ENCODE assay signal across 17 mouse cellular contexts in genomic region chr1:141450960-141451359, GRCm38 (mm10).
"Had no signal": no experiment of that assay in that cellular context is flagged by ENCODE, and none has a peak within 500 bp of the region (broad histone marks: within the 10 kb centered on the region; RNA-seq: fewer than 3 reads in every experiment).

No protein-coding gene starts in this region.

- H3K9ac ChIP-seq: liver, embryonic 12.5 days; liver, embryonic 14.5 days; lung, embryonic 15.5 days; midbrain, embryonic 12.5 days; neural tube, embryonic 12.5 days; stomach, embryonic 15.5 days had no signal

- H3K4me3 ChIP-seq: liver, embryonic 12.5 days; lung, embryonic 15.5 days; megakaryocyte, embryonic 14.5 days; midbrain, embryonic 12.5 days; neural tube, embryonic 12.5 days; stomach, embryonic 15.5 days had no signal

- DNase-seq: lung, adult 2 months; lung, postnatal 14 days; lung, postnatal 36 days; right cerebral cortex, postnatal 14 days; thymus, adult 2 months; thymus, postnatal 25 days; thymus, postnatal 4 days had no signal

- H3K4me2 ChIP-seq: liver, embryonic 12.5 days; lung, embryonic 15.5 days; midbrain, embryonic 12.5 days; neural tube, embryonic 12.5 days; stomach, embryonic 15.5 days had no signal

- H3K36me3 ChIP-seq: liver, embryonic 12.5 days; lung, embryonic 15.5 days; midbrain, embryonic 12.5 days; neural tube, embryonic 12.5 days; stomach, embryonic 15.5 days had no signal

- H3K27ac ChIP-seq: liver, embryonic 12.5 days; liver, embryonic 14.5 days; lung, embryonic 15.5 days; macrophage; midbrain, embryonic 12.5 days; neural tube, embryonic 12.5 days; stomach, embryonic 15.5 days; stomach, postnatal 0 days had no signal

- H3K9me3 ChIP-seq: liver, embryonic 12.5 days; lung, embryonic 15.5 days; megakaryocyte, embryonic 14.5 days; midbrain, embryonic 12.5 days; neural tube, embryonic 12.5 days; stomach, embryonic 15.5 days had no signal

- H3K27me3 ChIP-seq: liver, embryonic 12.5 days; lung, embryonic 15.5 days; megakaryocyte, embryonic 14.5 days; midbrain, embryonic 12.5 days; neural tube, embryonic 12.5 days; stomach, embryonic 15.5 days had no signal

- ATAC-seq: liver, embryonic 12.5 days; lung, postnatal 0 days had no signal

- H3K4me1 ChIP-seq: liver, embryonic 12.5 days; lung, embryonic 15.5 days; megakaryocyte, embryonic 14.5 days; midbrain, embryonic 12.5 days; neural tube, embryonic 12.5 days; stomach, embryonic 15.5 days had no signal
